Mouse (Mus musculus) limb, embryonic 15.5 days (tissue): ENCODE data around the gene Cnpy3. TPM values are rescaled to one million over a fixed set of nuclear protein-coding genes. Genes with fewer than 3 reads are reported as not detected.

Source experiments
- ATAC-seq: fragments of 200-750 bp; cut with Nextera tagmentation; 2 replicates; pipeline ENCODE4 v1.8.0; 2017; ENCODE audit warnings: low read depth, moderate TSS enrichment; ENCODE audit not compliant: insufficient number of reproducible peaks, low FRiP score, low TSS enrichment
- H3K27ac ChIP-seq: fragments of 300-500 bp; sonication (generic); 2 replicates; pipeline ENCODE4 v1.5.1; 2015; ENCODE audit warnings: moderate library complexity, mild to moderate bottlenecking, inconsistent platforms
- H3K27me3 ChIP-seq: fragments of 300-500 bp; sonication (generic); 2 replicates; pipeline ENCODE4 v1.6.1; 2015; ENCODE audit warnings: inconsistent platforms
- H3K36me3 ChIP-seq: fragments of 300-500 bp; sonication (generic); 2 replicates; pipeline ENCODE4 v1.6.1; 2015; ENCODE audit warnings: inconsistent platforms
- H3K4me1 ChIP-seq: fragments of 300-500 bp; sonication (generic); 2 replicates; pipeline ENCODE4 v1.6.1; 2015; ENCODE audit warnings: inconsistent platforms
- H3K4me2 ChIP-seq: fragments of 300-500 bp; sonication (generic); 2 replicates; pipeline ENCODE4 v1.6.1; 2015; ENCODE audit warnings: mild to moderate bottlenecking, inconsistent platforms
- H3K4me3 ChIP-seq: fragments of 300-500 bp; sonication (generic); 2 replicates; pipeline ENCODE4 v1.5.1; 2015; ENCODE audit warnings: mild to moderate bottlenecking, inconsistent platforms
- H3K9ac ChIP-seq: fragments of 300-500 bp; sonication (generic); 2 replicates; pipeline ENCODE4 v1.6.1; 2015; ENCODE audit warnings: inconsistent platforms
- H3K9me3 ChIP-seq: fragments of 300-500 bp; sonication (generic); 2 replicates; pipeline ENCODE4 v1.6.1; 2016; ENCODE audit warnings: inconsistent platforms
- WGBS: fragments of 180-500 bp; shearing (Covaris S2); methylation state at CpG from one replicate; pipeline ENCODE4 v1.1.7; 2015; 5-methylcytosine and 5-hydroxymethylcytosine counted together
- polyA plus RNA-seq: library from polyadenylated mRNA; unstranded; fragments of >200 nt; fragmentation: Nextera tagmentation; extraction: Ambion mirVana; gene quantifications from 2 replicates; pipeline ENCODE4 v1.2.1, GENCODE M21; 2015

Cnpy3 gene
- polyA plus RNA-seq, 1 experiment from 2014 or later = 78.0 TPM

GRCm38 (mm10) chr17:46710959-46711597, 40.9 kb downstream of the Cnpy3 start, which contains the start of gene Pex6:
Gene Pex6, plus strand, starts transcription at chr17:46711463.
- Histone ChIP-seq H3K27ac (peak within 1 kb of the TSS; percentile 74), H3K4me3 (peak within 1 kb of the TSS; percentile 99), H3K27me3 (no peaks in the 10 kb centered on the region), H3K4me2 (peak within 1 kb of the TSS; percentile 90), H3K36me3 (peaks cover 23% of the 10 kb centered on the region), H3K4me1 (peaks cover 14% of the 10 kb centered on the region), H3K9me3 (no peaks in the 10 kb centered on the region), H3K9ac (peak within 1 kb of the TSS; percentile 90)
- ATAC-seq = peak; percentile 86
- 8% methylated on average over 36 of the region's 36 CpGs for WGBS

DNA sequence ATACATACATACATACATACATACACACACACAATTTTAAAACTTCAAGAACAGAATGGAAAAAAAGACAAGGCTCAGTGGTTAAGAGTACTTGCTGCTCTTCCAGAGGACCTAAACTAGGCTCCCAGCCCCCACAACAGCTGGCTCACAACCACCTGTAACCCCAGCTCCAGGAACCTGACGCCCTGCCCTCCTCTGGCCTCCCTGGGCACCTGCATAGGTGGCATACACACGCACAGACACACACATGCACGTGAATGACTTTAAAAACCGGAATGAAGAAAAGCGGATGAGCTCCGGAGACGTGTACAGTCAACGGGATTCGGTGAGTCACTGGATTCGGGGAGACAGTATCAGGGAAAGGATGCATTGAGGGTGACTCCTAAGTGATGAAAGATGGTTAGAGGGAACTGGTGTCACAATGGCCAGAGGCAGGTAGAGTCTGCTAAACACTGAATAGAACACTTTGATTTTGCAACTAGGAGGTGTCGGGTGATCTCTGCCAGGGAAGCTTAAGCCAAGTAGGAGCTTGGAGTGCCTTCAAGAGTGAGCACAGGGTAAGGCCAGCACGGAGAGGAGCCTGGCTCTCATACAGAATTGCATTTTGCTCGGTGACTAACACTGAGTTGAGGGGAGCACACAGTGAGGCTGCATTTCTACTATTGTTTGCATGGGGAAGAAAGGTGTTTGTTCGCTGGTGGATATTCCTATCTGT, 45.5 kb downstream of the Cnpy3 start:
- no peak overlapping the region for H3K4me3 ChIP-seq
- H3K9ac ChIP-seq = no peak overlapping the region
- H3K36me3 ChIP-seq = no peaks in the 10 kb centered on the region; the same call in 1 of the 2 replicates
- peaks cover 31% of the 10 kb centered on the region for H3K4me1 ChIP-seq
- no peak for ATAC-seq
- no peak overlapping the region for H3K4me2 ChIP-seq
- H3K27ac ChIP-seq = no peak overlapping the region
- no peaks in the 10 kb centered on the region for H3K27me3 ChIP-seq
- WGBS = 88% methylated on average over 14 of the region's 14 CpGs
- H3K9me3 ChIP-seq = no peaks in the 10 kb centered on the region

DNA sequence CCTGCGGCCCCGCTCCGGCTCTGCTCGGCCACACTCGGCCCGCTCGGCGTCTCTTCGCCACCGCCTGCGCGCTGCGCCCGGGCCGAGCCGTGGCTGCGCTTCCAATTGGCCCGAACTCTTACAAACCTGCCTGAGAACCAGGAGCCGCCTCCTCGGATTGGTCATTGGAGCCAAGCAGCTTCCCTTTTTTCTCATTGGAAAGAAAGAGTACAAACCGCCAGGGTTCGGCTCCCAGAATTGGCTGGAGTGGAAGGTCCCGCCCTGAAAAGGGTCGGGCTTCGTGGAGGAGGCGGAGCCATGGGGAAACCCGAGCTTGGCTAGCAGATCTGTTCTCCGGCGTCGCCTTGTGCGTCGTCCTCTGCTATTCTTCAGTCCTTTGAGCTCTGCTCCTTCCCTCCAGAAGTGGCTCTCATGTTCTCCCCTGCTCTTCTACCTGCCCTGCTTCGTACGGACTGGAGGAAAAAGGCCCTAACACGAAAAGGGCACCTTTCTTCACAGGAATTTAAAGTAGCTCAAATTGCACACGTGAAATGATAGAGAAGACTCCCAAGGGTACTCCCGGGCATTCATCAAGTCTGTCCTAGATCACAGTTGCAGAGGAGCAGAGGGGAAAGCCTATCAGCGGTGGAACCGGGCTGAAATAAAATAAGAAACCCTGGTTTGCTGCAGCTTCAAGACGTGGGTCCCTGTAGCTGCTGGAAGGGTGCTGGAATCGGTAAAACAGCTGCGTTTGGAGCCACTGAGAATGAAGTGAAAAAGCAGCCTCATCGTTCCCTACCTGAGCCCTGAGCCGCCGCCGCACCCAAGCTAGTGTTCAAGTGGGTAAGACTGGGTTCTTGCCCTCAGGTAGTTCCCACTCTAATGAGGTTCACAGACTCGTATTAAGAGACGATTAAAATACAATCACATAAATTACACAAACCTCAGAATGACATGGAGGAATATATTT, 46.9 kb downstream of the Cnpy3 start, which contains the start of gene Ppp2r5d:
Gene Ppp2r5d (minus strand): TSS at position 225 of the 949 bp plus-strand sequence.
- peak within 1 kb of the TSS; percentile 97 for H3K4me3 ChIP-seq
- no peaks in the 10 kb centered on the region for H3K9me3 ChIP-seq
- H3K36me3 ChIP-seq = peaks cover 5% of the 10 kb centered on the region
- peak; percentile 92 for ATAC-seq
- peak within 1 kb of the TSS; percentile 86 for H3K9ac ChIP-seq
- H3K4me2 ChIP-seq = peak within 1 kb of the TSS; percentile 69
- H3K27me3 ChIP-seq = no peaks in the 10 kb centered on the region
- peaks cover 38% of the 10 kb centered on the region for H3K4me1 ChIP-seq
- WGBS = under 1% methylated on average over 48 of the region's 48 CpGs
- peak within 1 kb of the TSS; percentile 93 for H3K27ac ChIP-seq

GRCm38 (mm10) chr17:46703971-46704886, 47.8 kb downstream of the Cnpy3 start:
- ATAC-seq = peak; percentile 59; the same call in 1 of the 2 replicates

GRCm38 (mm10) chr17:46702506-46702905, 49.5 kb downstream of the Cnpy3 start:
- WGBS = 87% methylated on average over 5 of the region's 5 CpGs
- Histone ChIP-seq H3K9me3 (no peaks in the 10 kb centered on the region), H3K4me1 (peaks cover 38% of the 10 kb centered on the region), H3K4me2 (no peak overlapping the region), H3K9ac (0 out of 2 replicates have a peak overlapping the region, but pooled peaks have one; percentile 20), H3K4me3 (no peak overlapping the region), H3K27ac (no peak overlapping the region), H3K36me3 (peaks cover 22% of the 10 kb centered on the region), H3K27me3 (no peaks in the 10 kb centered on the region)
- no peak for ATAC-seq

More at GRCm38 (mm10) chr17:46703971-46704886, 47.8 kb downstream of the Cnpy3 start:
- H3K4me1 ChIP-seq = peaks cover 38% of the 10 kb centered on the region
- peak overlapping the region; percentile 93 for H3K27ac ChIP-seq
- WGBS = 4% methylated on average over 37 of the region's 41 CpGs
- H3K4me2 ChIP-seq = peak overlapping the region; percentile 69
- no peaks in the 10 kb centered on the region for H3K9me3 ChIP-seq
- peak overlapping the region; percentile 97 for H3K4me3 ChIP-seq
- peaks cover 14% of the 10 kb centered on the region for H3K36me3 ChIP-seq
- H3K9ac ChIP-seq = peak overlapping the region; percentile 86
- no peaks in the 10 kb centered on the region for H3K27me3 ChIP-seq

- no peak for ATAC-seq
- Histone ChIP-seq H3K27ac (no peak overlapping the region), H3K4me2 (no peak overlapping the region), H3K9me3 (no peaks in the 10 kb centered on the region), H3K4me1 (peaks cover 38% of the 10 kb centered on the region), H3K36me3 (peaks cover 22% of the 10 kb centered on the region), H3K27me3 (no peaks in the 10 kb centered on the region), H3K4me3 (no peak overlapping the region), H3K9ac (no peak overlapping the region)
- WGBS = 80% methylated on average over 12 of the region's 12 CpGs
Measured at GRCm38 (mm10) chr17:46702100-46702499, 49.9 kb downstream of the Cnpy3 start.

DNA sequence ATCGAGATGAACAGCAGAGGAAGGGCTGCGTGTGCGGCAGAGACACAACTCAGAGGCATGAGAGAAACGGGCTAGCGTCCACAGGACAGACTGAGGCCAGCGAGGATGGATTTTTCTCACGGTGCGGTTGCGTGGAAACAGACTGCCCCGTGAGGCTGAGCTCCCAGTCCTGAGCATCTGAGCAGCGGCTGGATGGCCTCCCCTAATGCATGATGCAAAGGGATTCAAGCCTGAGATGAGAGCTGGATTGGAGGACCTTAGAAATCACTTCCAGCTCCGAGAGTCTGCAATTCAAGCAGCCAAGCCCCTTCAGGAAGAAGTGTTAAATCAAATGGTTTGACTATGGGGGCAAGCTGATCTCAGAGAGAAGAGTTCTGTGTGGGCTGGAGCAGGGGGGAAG, 50.5 kb downstream of the Cnpy3 start:
- Histone ChIP-seq H3K9ac (no peak overlapping the region), H3K27ac (peak overlapping the region; percentile 22; the same call in 1 of the 2 replicates), H3K27me3 (no peaks in the 10 kb centered on the region), H3K4me2 (0 out of 2 replicates have a peak overlapping the region, but pooled peaks have one; percentile 3), H3K9me3 (no peaks in the 10 kb centered on the region), H3K4me3 (no peak overlapping the region), H3K36me3 (peaks cover 23% of the 10 kb centered on the region), H3K4me1 (peaks cover 38% of the 10 kb centered on the region)
- 83% methylated on average over 12 of the region's 12 CpGs for WGBS
- no peak for ATAC-seq

DNA sequence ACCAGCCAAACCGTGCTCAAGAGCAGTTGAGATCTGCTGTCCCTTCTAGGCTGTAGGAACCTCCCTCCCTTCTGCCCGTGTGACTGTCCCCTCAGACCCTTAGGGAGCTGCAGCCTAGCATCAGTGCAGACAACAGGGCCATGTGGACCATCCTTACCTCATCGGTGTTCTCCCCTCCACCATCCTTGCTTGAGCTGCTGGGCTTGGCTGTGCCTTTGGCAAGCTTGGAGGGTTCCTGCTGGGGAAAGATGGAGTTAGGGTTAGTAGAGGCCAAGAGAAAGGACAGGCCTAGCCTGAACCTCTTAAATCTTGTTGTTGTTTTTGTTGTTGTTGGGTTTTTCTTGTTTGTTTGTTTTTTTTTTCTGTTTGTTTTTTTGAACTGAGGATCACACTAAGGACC, 52.1 kb downstream of the Cnpy3 start:
- Histone ChIP-seq H3K27ac (no peak overlapping the region), H3K9me3 (no peaks in the 10 kb centered on the region), H3K36me3 (peaks cover 29% of the 10 kb centered on the region), H3K4me1 (peaks cover 32% of the 10 kb centered on the region), H3K4me3 (no peak overlapping the region), H3K4me2 (no peak overlapping the region), H3K9ac (no peak overlapping the region), H3K27me3 (no peaks in the 10 kb centered on the region)
- ATAC-seq = no peak
- WGBS = 84% methylated on average over 3 of the region's 3 CpGs

GRCm38 (mm10) chr17:46699245-46699644, 52.8 kb downstream of the Cnpy3 start:
- Histone ChIP-seq H3K4me1 (peaks cover 32% of the 10 kb centered on the region), H3K4me2 (no peak overlapping the region), H3K4me3 (no peak overlapping the region), H3K27ac (no peak overlapping the region), H3K36me3 (peaks cover 29% of the 10 kb centered on the region), H3K9me3 (no peaks in the 10 kb centered on the region), H3K27me3 (no peaks in the 10 kb centered on the region), H3K9ac (no peak overlapping the region)
- ATAC-seq = no peak
- 51% methylated on average over 5 of the region's 5 CpGs for WGBS

GRCm38 (mm10) chr17:46698515-46698914, 53.5 kb downstream of the Cnpy3 start:
- peaks cover 31% of the 10 kb centered on the region for H3K36me3 ChIP-seq

More at GRCm38 (mm10) chr17:46698515-46698914, 53.5 kb downstream of the Cnpy3 start:
- Histone ChIP-seq H3K9ac (no peak overlapping the region), H3K4me3 (no peak overlapping the region), H3K9me3 (no peaks in the 10 kb centered on the region), H3K4me2 (no peak overlapping the region), H3K4me1 (peaks cover 26% of the 10 kb centered on the region), H3K27me3 (no peaks in the 10 kb centered on the region), H3K27ac (no peak overlapping the region)
- ATAC-seq = no peak
- WGBS = 84% methylated on average over 6 of the region's 6 CpGs
